Mouse (Mus musculus) myocyte (in vitro differentiated cells): ENCODE results near the gene Stk39.

Experiments used
- CEBPB ChIP-seq: IDR thresholded peaks from 2 replicates; pipeline ENCODE4 v1.6.1; 2011; ENCODE audit warnings: mild to moderate bottlenecking, moderate library complexity; ENCODE audit not compliant: poor library complexity, insufficient read depth, severe bottlenecking
- MAX ChIP-seq: IDR thresholded peaks from one replicate; pipeline ENCODE4 v1.6.1; 2011; ENCODE audit warnings: low read depth, mild to moderate bottlenecking, control low read depth
- MYOD1 ChIP-seq, 3 experiments: IDR thresholded peaks; one replicate each; pipeline ENCODE4 v1.6.1; 2011; ENCODE audit warnings: control low read depth in 2 of 3, low read depth in 2 of 3, mild to moderate bottlenecking in 2 of 3, moderate library complexity in 1 of 3; ENCODE audit not compliant: insufficient read length in 2 of 3, control insufficient read depth in 1 of 3
- POLR2A ChIP-seq: IDR thresholded peaks from one replicate; pipeline ENCODE4 v1.6.1; 2011; ENCODE audit warnings: low read depth, mild to moderate bottlenecking, control low read depth, moderate library complexity; ENCODE audit not compliant: insufficient read length

- TF ChIP-seq MYOD1 (IDR thresholded peaks at IDR 0.05; ENCODE audit: control insufficient read depth in 1 of 3, insufficient read length in 2 of 3, low read depth in 2 of 3) (no peak), POLR2A (no peak), MAX (no peak), CEBPB (no peak)
Observed at GRCm38 (mm10) chr2:68221226-68221625, 250.8 kb downstream of the Stk39 start.
